17 mouse cellular contexts compared by ENCODE assay signal in genomic region chr4:63079159-63079558, GRCm38 (mm10).
DNase-seq lines count a peak whose midpoint lies in the region; ATAC-seq lines count a peak whose summit lies in the region.
"Had no signal": no experiment of that assay in that cellular context is flagged by ENCODE, and none has a peak within 500 bp of the region (broad histone marks: within the 10 kb centered on the region; RNA-seq: fewer than 3 reads in every experiment).

No protein-coding gene starts in this region.

- peaks cover 40% of the 10 kb centered on the region for H3K36me3 ChIP-seq in neural tube, embryonic 15.5 days

- intact Hi-C loops in heart, postnatal 10 days (cut with DNase I) = no loop called here
- intact Hi-C loops in heart, postnatal 36 days (cut with DNase I) = no loop called here

- peaks cover 5% of the 10 kb centered on the region for H3K4me1 ChIP-seq in neural tube, embryonic 15.5 days
- H3K4me1 ChIP-seq: embryonic facial prominence, embryonic 15.5 days; heart, embryonic 13.5 days; midbrain, embryonic 13.5 days had no signal

- H3K27me3 ChIP-seq in neural tube, embryonic 15.5 days (replicated peaks) = no peaks in the 10 kb centered on the region
- H3K27me3 ChIP-seq: embryonic facial prominence, embryonic 15.5 days; heart, embryonic 13.5 days; kidney, embryonic 15.5 days; midbrain, embryonic 13.5 days; Patski had no signal

- peak; percentile 10 for DNase-seq in adrenal gland, adult 2 months
- no peak for DNase-seq in adrenal gland, adult (ENCODE audit: inconsistent age in 2 of 2, low spot score in 1 of 2)
- DNase-seq in heart, postnatal 10 days = peak; percentile 16 to 50
- no peak for DNase-seq in heart, postnatal 36 days
- no peak for DNase-seq in neural tube, embryonic 10.5 days (ENCODE audit: extremely low spot score, low spot score)
- peak; percentile 78 for DNase-seq in lung, postnatal 25 days (ENCODE audit: low spot score)
- DNase-seq in layer of hippocampus, postnatal 36 days = no peak
- DNase-seq: adrenal gland, adult 8-10 months; gastrocnemius, postnatal 25 days; liver, postnatal 0 days had no signal

- H3K9ac ChIP-seq in neural tube, embryonic 15.5 days (replicated peaks) = no peak overlapping the region
- H3K9ac ChIP-seq: embryonic facial prominence, embryonic 15.5 days; heart, embryonic 13.5 days; hindbrain, embryonic 14.5 days; kidney, embryonic 15.5 days; liver, postnatal 0 days; midbrain, embryonic 13.5 days had no signal

- peak; percentile 28; the same call in 1 of the 2 replicates for ATAC-seq in neural tube, embryonic 15.5 days (ENCODE audit: low FRiP score)
- ATAC-seq: liver, postnatal 0 days; midbrain, embryonic 13.5 days; Patski had no signal

- no peak overlapping the region for H3K27ac ChIP-seq in neural tube, embryonic 15.5 days (replicated peaks)
- H3K27ac ChIP-seq: embryonic facial prominence, embryonic 15.5 days; heart, embryonic 13.5 days; hindbrain, embryonic 14.5 days; kidney, embryonic 15.5 days; midbrain, embryonic 13.5 days had no signal

- no peak overlapping the region for H3K4me3 ChIP-seq in neural tube, embryonic 15.5 days (replicated peaks)
- H3K4me3 ChIP-seq: embryonic facial prominence, embryonic 15.5 days; heart, embryonic 13.5 days; kidney, embryonic 15.5 days; midbrain, embryonic 13.5 days had no signal

- 82% methylated on average over 7 of the region's 7 CpGs for WGBS in neural tube, embryonic 15.5 days

- no peaks in the 10 kb centered on the region for H3K9me3 ChIP-seq in neural tube, embryonic 15.5 days (replicated peaks)
- H3K9me3 ChIP-seq: embryonic facial prominence, embryonic 15.5 days; heart, embryonic 13.5 days; kidney, embryonic 15.5 days; midbrain, embryonic 13.5 days had no signal

- H3K4me2 ChIP-seq in neural tube, embryonic 15.5 days = no peak overlapping the region
- H3K4me2 ChIP-seq: embryonic facial prominence, embryonic 15.5 days; heart, embryonic 13.5 days; hindbrain, embryonic 14.5 days; kidney, embryonic 15.5 days; midbrain, embryonic 13.5 days had no signal

Comparison
In these comparisons a context has a peak if more than half of its experiments do, and no peak if none do; other contexts are left out.
1. DNase-seq: peak in adrenal gland, adult 2 months (single experiment), heart, postnatal 10 days (2 of 2) and lung, postnatal 25 days (single experiment); none in adrenal gland, adult (0 of 2), heart, postnatal 36 days (0 of 2), neural tube, embryonic 10.5 days (single experiment) and layer of hippocampus, postnatal 36 days (0 of 2).